Mouse (Mus musculus) MEL (cell line): ENCODE results near the gene Rnf32.

Source experiments
- CTCF ChIP-seq, 3 experiments: IDR thresholded peaks in 2 of 3; conservative IDR thresholded peaks in 1 of 3; 2 replicates each; pipeline ENCODE4 v1.5.1; 2011 to 2012; ENCODE audit warnings: low read length in 3 of 3, low read depth in 2 of 3, mild to moderate bottlenecking in 2 of 3, improper control_type of control experiment in 1 of 3, inconsistent platforms in 1 of 3, mixed read lengths in 1 of 3, moderate library complexity in 1 of 3; ENCODE audit not compliant: control insufficient read depth in 1 of 3, insufficient read depth in 1 of 3, poor library complexity in 1 of 3, severe bottlenecking in 1 of 3
- EP300 ChIP-seq, 2 experiments: IDR thresholded peaks; 2 replicates each; pipeline ENCODE4 v1.6.1; 2011; ENCODE audit warnings: improper control_type of control experiment in 2 of 2, low read length in 2 of 2, low read depth in 1 of 2, mild to moderate bottlenecking in 1 of 2
- MAFK ChIP-seq: IDR thresholded peaks from 2 replicates; pipeline ENCODE4 v1.6.1; 2011; ENCODE audit warnings: low read depth, mild to moderate bottlenecking, low read length, improper control_type of control experiment, borderline replicate concordance
- POLR2A ChIP-seq, 2 experiments: IDR thresholded peaks; 2 replicates each; pipeline ENCODE4 v1.6.1; 2011 to 2012; ENCODE audit warnings: low read length in 2 of 2, mild to moderate bottlenecking in 2 of 2, control low read depth in 1 of 2, improper control_type of control experiment in 1 of 2, low read depth in 1 of 2, moderate library complexity in 1 of 2; ENCODE audit not compliant: control insufficient read depth in 1 of 2, insufficient read depth in 1 of 2, poor library complexity in 1 of 2
- USF2 ChIP-seq, 2 experiments: IDR thresholded peaks; 2 replicates each; pipeline ENCODE4 v1.6.1; 2011 to 2012; ENCODE audit warnings: improper control_type of control experiment in 2 of 2, low read length in 2 of 2, borderline replicate concordance in 1 of 2, inconsistent platforms in 1 of 2, low read depth in 1 of 2, mild to moderate bottlenecking in 1 of 2; ENCODE audit not compliant: insufficient read depth in 1 of 2
- ZMIZ1 ChIP-seq: IDR thresholded peaks from 2 replicates; pipeline ENCODE4 v1.6.1; 2012; ENCODE audit warnings: low read depth, mild to moderate bottlenecking, inconsistent platforms, low read length, improper control_type of control experiment, moderate library complexity
- ZNF384 ChIP-seq: IDR thresholded peaks from 2 replicates; pipeline ENCODE4 v1.6.1; 2012; ENCODE audit warnings: low read depth, mild to moderate bottlenecking, inconsistent platforms, low read length, improper control_type of control experiment

GRCm38 (mm10) chr5:29270879-29271278, 75.1 kb downstream of the Rnf32 start:
- TF ChIP-seq MAFK = no peak
- TF ChIP-seq CTCF (IDR thresholded peaks at IDR 0.05 in 2 of 3, conservative IDR thresholded peaks at IDR 0.05 in 1 of 3; ENCODE audit: control insufficient read depth in 1 of 3, insufficient read depth in 1 of 3, low read depth in 2 of 3, low read length in 3 of 3, poor library complexity in 1 of 3, severe bottlenecking in 1 of 3) = no peak
- no peak for TF ChIP-seq ZNF384
- no peak for TF ChIP-seq EP300 (IDR thresholded peaks at IDR 0.05; ENCODE audit: low read depth in 1 of 2, low read length in 2 of 2)
- no peak for TF ChIP-seq USF2 (IDR thresholded peaks at IDR 0.05; ENCODE audit: borderline replicate concordance in 1 of 2, insufficient read depth in 1 of 2, low read depth in 1 of 2, low read length in 2 of 2)
- no peak for TF ChIP-seq ZMIZ1
- TF ChIP-seq POLR2A (IDR thresholded peaks at IDR 0.05; ENCODE audit: control insufficient read depth in 1 of 2, insufficient read depth in 1 of 2, low read depth in 1 of 2, low read length in 2 of 2, poor library complexity in 1 of 2) = no peak
